Mouse (Mus musculus) adrenal gland, postnatal 0 days (tissue): ENCODE results near the gene Il3ra. TPM values are rescaled to one million over a fixed set of nuclear protein-coding genes. Genes with fewer than 3 reads are reported as not detected.

Experiments used
- polyA plus RNA-seq: library from polyadenylated mRNA; unstranded; fragments of >200 nt; fragmentation: Nextera tagmentation; extraction: Ambion mirVana; gene quantifications from 2 replicates; pipeline ENCODE4 v1.2.1, GENCODE M21; 2015

Gene Il3ra
- polyA plus RNA-seq = 9.7 and 13.7 TPM in 2 replicates

DNA sequence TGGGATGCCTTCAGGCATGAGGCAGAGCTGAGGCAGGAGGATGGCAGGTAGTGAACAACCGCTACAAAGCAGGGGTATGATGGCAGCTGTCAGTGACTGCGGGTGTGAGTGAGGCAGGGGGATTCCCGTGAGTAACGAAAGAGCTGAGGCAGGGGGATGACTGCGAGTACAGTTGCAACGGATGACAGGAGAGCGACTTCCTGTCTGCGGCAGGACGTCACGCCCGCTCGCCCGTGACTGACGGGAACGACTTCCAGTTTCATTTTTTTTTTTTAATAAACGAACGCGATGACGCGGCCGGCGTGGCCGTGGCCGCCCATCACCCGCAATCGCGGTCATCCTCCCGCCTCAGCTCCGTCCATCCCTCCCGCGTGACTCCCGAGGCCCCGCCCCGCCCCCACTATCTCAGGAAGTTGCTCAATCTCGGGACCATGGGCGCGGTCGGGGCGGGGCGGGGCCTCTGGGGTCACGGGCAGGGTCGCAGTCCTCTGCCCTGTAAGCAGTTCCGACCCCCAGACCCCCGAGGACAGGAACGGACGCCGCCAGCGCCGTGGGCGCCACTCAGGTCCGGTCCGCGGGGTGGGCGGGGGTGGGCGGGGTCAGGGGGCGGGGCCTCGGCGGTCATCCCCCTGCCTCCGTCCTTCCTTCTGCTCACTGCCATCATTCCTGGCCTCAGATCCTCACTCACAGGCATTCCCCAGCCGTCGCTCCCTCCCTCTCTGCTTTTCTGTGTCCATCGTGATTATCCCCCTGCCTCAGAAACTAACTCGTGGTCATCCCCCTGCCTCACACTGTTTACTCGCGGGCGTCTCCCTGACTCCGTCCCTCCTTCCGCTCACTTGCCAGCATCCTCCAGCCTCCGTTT, at the start of gene Il3ra:
Il3ra (plus strand) TSS at position 328 of the 865 bp plus-strand sequence.

GRCm38 (mm10) chr14:14322528-14322927, 23.5 kb upstream of the Il3ra start, which contains the start of gene Olfr31:
Gene Olfr31, plus strand, starts transcription at chr14:14322828.

GRCm38 (mm10) chr14:14400998-14401397, 54.9 kb downstream of the Il3ra start, which contains the start of gene Olfr721-ps1:
Gene Olfr721-ps1, plus strand, starts transcription at chr14:14401298.

Other genes starting within 250 kb of the Il3ra start
- 258 and 269 TPM in 2 replicates for gene Psmd6, start 225.3 kb upstream of the Il3ra start, polyA plus RNA-seq
- gene Olfr720, start 159.4 kb upstream of the Il3ra start, polyA plus RNA-seq = not detected in 2 replicates
- gene Olfr31, start 23.4 kb upstream of the Il3ra start, polyA plus RNA-seq = not detected in 2 replicates
- gene Olfr721-ps1, start 55.0 kb downstream of the Il3ra start, polyA plus RNA-seq = not detected in 2 replicates